Mouse (Mus musculus): ENCODE measurements around the gene Gpr137b.
"Not testable (repeated sequence)": the region's sequence is repeated elsewhere in the genome, so short reads cannot be mapped to it uniquely, and the experiment has no call there.

Gpr137b gene

DNA sequence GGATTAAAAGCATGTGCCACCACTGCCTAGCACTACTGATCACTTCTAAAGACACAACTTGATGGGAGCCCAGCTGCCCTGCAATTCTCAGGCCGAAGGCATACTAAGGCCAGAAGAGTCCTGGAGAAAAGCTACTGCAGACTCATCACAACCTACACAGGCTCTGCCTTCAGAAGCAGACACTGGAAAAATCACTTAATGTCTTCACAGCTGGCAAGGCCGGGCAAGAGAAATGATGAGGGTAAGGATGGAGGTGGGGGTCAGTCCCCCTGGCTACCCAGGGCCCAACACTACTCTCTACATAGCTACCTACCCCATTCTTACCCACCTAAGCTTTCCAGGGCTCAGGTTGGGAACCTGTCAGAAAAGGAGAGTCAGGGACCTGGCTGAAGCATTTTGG is 27.4 kb downstream of the Gpr137b start:
- DNase-seq (ENCODE audit: low read depth, low spot score), result not testable (repeated sequence)

DNA sequence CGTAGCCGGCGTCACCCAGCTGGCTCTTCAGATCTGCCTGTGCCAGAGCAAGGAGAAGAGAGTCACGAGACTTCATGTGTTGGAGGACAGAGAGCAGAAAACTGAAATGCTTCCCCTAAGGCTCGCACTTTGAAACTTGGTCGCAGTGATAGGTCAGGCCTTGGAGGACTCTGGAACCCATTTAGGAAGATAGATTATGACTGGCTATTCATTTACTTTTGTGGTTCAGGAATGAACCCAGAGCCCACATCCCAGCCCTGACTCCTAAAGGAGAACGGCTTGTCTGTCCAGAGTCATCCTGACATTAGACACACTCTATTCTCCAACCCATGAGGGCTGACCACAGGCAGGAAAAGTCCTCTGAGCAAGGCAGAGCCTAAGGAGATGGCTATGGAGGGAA is 30.3 kb downstream of the Gpr137b start:
- DNase-seq (ENCODE audit: low read depth, low spot score), result not testable (repeated sequence)

DNA sequence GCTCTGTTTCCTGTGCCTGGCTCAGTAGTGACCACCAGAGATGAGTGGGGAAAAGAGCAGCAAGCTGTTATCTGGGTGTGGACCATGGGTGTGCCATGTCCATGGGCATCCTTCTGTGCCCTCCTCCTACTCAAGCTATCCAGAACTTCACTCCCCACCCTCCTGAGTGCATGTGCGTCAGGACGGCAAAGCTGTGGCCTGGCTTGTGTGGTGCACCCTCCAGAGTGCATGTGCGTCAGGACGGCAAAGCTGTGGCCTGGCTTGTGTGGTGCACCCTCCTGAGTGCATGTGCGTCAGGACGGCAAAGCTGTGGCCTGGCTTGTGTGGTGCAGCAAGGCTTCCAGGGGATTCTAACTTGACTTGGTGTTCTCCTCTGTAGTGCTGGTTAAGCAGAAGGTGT is 31.6 kb downstream of the Gpr137b start:
- not testable (repeated sequence) for DNase-seq (ENCODE audit: low read depth, low spot score)

DNA sequence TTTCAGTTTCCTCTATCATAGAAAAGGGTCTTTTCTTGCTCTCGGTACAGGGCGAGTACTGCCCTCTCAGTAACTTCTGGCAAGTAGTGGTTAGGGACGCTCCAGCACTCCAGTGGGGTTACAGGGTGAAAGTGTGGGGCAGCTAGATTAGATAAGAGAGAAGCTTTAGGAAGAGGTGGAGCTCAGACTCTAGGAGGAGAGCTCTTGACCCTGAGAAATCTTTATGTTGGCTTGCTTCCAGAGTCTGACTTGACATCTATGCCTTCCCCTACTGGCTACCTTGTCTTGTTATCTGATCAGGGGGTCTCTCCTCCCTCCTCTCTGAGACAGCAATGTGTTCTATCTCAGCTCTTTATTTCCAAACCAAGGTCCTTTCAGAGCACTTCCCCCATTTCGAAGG is 33.8 kb downstream of the Gpr137b start:
- not testable (repeated sequence) for DNase-seq (ENCODE audit: low read depth, low spot score)

DNA sequence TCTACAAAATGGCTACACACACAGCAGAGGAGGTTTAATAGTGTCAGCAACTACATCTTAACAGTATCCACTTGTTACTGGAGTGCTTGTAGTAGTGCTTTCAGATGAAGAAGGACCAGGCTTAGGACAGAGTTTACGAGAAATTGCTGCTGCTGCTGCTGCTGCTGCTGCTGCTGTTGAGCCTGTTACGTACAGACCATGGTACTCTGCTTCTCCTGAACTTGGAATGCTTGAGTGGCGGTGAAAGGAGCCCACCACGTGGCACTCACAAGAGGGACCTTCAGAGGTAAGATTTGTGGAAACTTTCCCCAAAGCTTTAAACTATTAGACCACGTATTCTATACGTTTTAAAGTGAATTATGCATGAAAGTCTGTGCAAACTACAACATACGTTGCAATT is 35.2 kb downstream of the Gpr137b start:
- not testable (repeated sequence) for DNase-seq (ENCODE audit: low read depth, low spot score)

DNA sequence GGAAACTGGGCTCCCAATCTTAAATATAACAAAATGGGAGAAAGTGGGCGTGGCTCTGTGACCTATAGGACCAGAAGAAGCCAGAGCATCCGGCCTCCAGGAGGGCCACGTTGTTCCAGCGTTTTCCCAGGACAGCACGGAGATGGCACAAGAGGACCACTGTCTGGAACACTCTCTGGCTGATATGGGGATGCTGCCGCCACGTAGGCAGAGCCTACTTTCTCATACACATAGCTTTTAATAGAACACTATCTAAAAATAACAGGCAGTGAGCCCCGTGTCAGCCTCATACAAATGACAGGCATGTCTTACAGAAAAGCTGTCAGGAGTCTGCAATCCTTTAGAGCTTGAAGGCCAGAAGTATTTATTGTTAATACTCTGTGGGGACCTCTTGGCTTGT is 35.7 kb downstream of the Gpr137b start:
- DNase-seq (ENCODE audit: low read depth, low spot score), result not testable (repeated sequence)

DNA sequence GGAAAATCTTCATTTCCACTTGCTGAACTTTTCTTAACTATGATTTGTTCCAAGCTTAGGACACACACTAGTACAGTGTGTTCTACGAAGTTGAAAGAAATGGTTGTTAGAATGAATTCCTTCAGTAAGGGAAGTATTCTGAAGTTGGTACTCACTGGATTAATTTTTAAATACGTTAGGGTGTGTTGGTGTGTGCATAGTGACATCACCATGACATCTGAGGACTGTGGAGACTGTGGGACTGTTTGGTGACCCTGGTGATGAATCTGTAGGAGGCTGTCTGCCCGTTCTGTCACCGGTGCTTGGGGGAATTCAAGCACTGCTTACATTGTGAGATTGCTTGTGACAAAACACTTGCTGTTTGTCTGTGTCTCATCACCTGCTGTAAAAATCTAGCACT is 41.7 kb downstream of the Gpr137b start:
- not testable (repeated sequence) for DNase-seq (ENCODE audit: low read depth, low spot score)

DNA sequence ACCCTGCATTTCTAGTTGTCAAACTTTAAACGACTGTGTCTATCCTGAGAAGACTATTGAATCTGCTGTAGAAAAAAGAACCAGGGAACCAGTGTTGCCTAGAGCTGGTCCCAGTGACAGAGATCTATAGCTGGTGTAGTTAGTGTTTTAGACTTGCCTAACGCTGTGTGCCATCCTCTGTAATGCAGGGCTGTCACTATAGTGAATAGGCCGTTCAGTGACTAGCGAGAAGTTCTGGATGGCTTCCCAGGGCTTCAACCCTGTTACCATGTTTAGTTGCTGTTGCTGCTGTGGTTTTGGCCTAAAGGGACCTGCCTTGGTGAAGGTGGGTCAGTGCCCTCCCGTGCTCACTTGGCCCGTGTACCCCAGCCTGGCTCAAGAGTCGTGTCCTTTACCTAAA is 43.1 kb downstream of the Gpr137b start:
- not testable (repeated sequence) for DNase-seq (ENCODE audit: low read depth, low spot score)

DNA sequence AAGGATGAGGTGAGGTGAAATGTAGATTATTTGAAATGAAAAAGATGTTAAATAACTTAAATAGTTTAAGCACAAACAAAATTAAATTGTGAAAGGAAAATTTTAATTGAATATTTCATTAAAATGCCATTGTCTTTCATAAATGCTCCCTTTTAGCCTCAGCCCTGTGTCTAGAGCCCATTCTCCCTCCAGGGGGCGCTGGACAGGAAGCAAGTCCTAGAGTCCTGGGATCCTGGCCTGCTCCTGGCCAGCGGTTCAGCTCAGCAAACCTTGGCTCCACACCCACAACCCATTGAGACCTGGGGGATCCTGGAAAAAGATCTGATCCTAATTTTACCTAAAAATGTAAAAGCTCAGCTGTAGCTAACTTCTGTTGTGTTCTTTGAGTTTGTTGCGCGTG is 44.5 kb downstream of the Gpr137b start:
- DNase-seq (ENCODE audit: low read depth, low spot score), result no peak

DNA sequence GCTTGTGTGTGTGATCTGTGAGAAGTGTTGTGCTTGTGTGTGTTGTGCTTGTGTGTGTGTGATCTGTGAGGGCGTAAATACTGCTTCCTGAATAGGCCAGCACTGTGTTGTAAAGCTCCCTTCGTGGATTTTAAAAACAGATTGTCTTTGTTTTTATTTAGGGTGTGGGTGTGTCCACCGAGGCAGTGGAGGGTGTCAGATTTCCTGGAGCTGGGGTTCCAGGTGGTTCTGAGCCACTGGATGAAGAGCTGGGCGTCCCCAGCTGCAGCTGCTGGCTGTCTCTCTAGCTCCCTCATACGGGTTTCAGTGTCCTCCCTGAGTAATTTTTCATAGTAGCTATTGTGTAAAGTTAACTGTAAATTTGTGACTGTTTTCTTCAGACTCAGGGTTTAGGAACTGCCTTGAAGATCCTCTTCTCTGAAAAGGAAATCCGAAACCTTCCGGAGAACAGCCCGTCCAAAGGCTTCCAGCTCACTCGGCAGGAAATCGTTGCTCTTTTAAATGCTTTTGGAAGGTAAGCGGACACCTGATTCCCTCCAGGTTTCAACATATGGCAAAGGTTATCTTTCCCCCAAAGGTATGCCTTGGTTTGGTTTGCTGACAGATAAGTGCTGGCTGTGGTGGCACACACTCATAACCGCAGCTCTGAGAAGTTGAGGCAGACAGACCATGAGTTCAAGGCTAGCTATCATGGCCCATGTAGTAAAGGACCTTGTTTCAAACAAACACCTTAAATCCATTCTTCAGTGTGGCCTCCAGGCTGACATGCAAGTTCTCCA is 46.0 kb downstream of the Gpr137b start:
- DNase-seq (ENCODE audit: low read depth, low spot score), result not testable (repeated sequence)

DNA sequence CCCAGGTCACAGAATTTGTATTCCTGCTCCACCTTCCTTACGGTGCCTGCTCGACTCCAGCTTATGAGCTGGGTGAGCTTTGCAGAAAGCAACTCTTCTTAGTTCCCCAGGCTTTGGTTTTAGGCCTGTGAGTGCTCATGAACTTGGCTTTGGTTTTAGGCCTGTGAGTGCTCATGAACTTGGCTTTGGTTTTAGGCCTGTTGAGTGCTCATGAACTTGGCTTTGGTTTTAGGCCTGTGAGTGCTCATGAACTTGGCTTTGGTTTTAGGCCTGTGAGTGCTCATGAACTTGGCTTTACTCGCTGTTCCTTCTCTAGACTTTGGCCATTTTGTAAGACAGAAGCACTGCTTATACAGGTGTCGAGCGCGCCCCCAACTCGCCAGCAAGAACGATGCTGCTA is 56.5 kb downstream of the Gpr137b start:
- DNase-seq (ENCODE audit: low read depth, low spot score), result peak; percentile 12

DNA sequence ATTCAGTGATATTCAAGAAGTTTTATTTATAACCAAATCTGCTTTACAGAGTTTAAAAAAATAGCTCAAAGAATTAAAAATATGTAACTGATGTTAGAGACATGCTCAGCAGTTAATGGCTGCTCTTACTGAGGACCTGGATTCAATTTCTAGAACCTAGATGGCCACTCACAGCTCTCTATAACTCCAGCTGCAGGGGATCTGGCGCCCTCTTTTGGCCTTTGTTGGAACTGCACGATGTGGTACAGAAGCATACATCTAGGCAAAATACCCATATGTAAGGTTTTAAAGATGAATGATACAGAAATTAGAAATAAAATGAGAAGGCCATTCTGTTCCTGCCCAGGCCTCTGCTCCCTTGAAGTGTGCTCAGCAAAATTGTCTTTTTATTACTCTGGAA is 64.9 kb downstream of the Gpr137b start:
- DNase-seq (ENCODE audit: low read depth, low spot score), result no peak
